Mouse (Mus musculus): ENCODE measurements at regions not wholly inside any gene's neighbourhood (a gene's known extent, or its start where the extent isn't known, plus 50 kb on each side); places are given as distances from the start of the nearest gene placed in this dataset.

- H3K27ac ChIP-seq (replicated peaks; ENCODE audit: low read depth, low read length): no peak overlapping the region
- H3K4me1 ChIP-seq (ENCODE audit: control insufficient read depth, insufficient read depth, low read length): no peaks in the 10 kb centered on the region
- ATAC-seq (ENCODE audit: low FRiP score, low read depth) (no peak), DNase-seq (ENCODE audit: low spot score) (no peak)
- H3K9me3 ChIP-seq (ENCODE audit: control insufficient read depth, low read length): peaks cover 6% of the 10 kb centered on the region
- no peak for TF ChIP-seq POLR2A (IDR thresholded peaks at IDR 0.05; ENCODE audit: borderline replicate concordance, extremely low read depth, insufficient read depth, insufficient read length)
- WGBS: 81% methylated on average over 3 of the region's 3 CpGs
- no peak overlapping the region for H3K9ac ChIP-seq (ENCODE audit: low read depth, low read length, severe bottlenecking)
- H3K36me3 ChIP-seq (ENCODE audit: control insufficient read depth, insufficient read depth, low read length): no peaks in the 10 kb centered on the region
- H3K4me2 ChIP-seq (replicated peaks; ENCODE audit: low read depth, low read length, severe bottlenecking): no peak overlapping the region
- no peak overlapping the region for H3K4me3 ChIP-seq (replicated peaks; ENCODE audit: low read length)
- H3K27me3 ChIP-seq (ENCODE audit: control insufficient read depth, insufficient read depth, low read length): no peaks in the 10 kb centered on the region
Measured at GRCm38 (mm10) chr3:101729044-101729443, 119.7 kb downstream of the Mab21l3 start.

GRCm38 (mm10) chr3:101722926-101723325 lies 118.4 kb upstream of the Atp1a1 start:
- H3K4me2 ChIP-seq (replicated peaks; ENCODE audit: low read depth, low read length, severe bottlenecking): no peak overlapping the region
- 13% methylated on average over 6 of the region's 6 CpGs for WGBS
- no peak for TF ChIP-seq POLR2A (IDR thresholded peaks at IDR 0.05; ENCODE audit: borderline replicate concordance, extremely low read depth, insufficient read depth, insufficient read length)

GRCm38 (mm10) chr3:101722001-101722400 lies 117.5 kb upstream of the Atp1a1 start:
- peaks cover 8% of the 10 kb centered on the region; the same call in 1 of the 2 replicates for H3K4me1 ChIP-seq (ENCODE audit: control insufficient read depth, insufficient read depth, low read length)
- DNase-seq (ENCODE audit: low spot score): no peak
- WGBS: 80% methylated on average over 4 of the region's 4 CpGs
- no peak for TF ChIP-seq POLR2A (IDR thresholded peaks at IDR 0.05; ENCODE audit: borderline replicate concordance, extremely low read depth, insufficient read depth, insufficient read length)
- no peaks in the 10 kb centered on the region for H3K36me3 ChIP-seq (ENCODE audit: control insufficient read depth, insufficient read depth, low read length)
- no peak overlapping the region for H3K4me3 ChIP-seq (replicated peaks; ENCODE audit: low read length)
- no peak overlapping the region for H3K27ac ChIP-seq (replicated peaks; ENCODE audit: low read depth, low read length)
- H3K9me3 ChIP-seq (ENCODE audit: control insufficient read depth, low read length): no peaks in the 10 kb centered on the region
- no peak for ATAC-seq (ENCODE audit: low FRiP score, low read depth)
- H3K27me3 ChIP-seq (ENCODE audit: control insufficient read depth, insufficient read depth, low read length): no peaks in the 10 kb centered on the region
- H3K9ac ChIP-seq (ENCODE audit: low read depth, low read length, severe bottlenecking): no peak overlapping the region
- no peak overlapping the region for H3K4me2 ChIP-seq (replicated peaks; ENCODE audit: low read depth, low read length, severe bottlenecking)

More at GRCm38 (mm10) chr3:101722926-101723325, 118.4 kb upstream of the Atp1a1 start:
- H3K27ac ChIP-seq (replicated peaks; ENCODE audit: low read depth, low read length): no peak overlapping the region
- DNase-seq (ENCODE audit: low spot score) (no peak), ATAC-seq (ENCODE audit: low FRiP score, low read depth) (no peak)
- no peak overlapping the region for H3K4me3 ChIP-seq (replicated peaks; ENCODE audit: low read length)
- H3K27me3 ChIP-seq (ENCODE audit: control insufficient read depth, insufficient read depth, low read length): no peaks in the 10 kb centered on the region
- H3K36me3 ChIP-seq (ENCODE audit: control insufficient read depth, insufficient read depth, low read length): no peaks in the 10 kb centered on the region
- H3K9me3 ChIP-seq (ENCODE audit: control insufficient read depth, low read length): no peaks in the 10 kb centered on the region
- H3K4me1 ChIP-seq (ENCODE audit: control insufficient read depth, insufficient read depth, low read length): peaks cover 8% of the 10 kb centered on the region; the same call in 1 of the 2 replicates
- no peak overlapping the region for H3K9ac ChIP-seq (ENCODE audit: low read depth, low read length, severe bottlenecking)

GRCm38 (mm10) chr3:101715416-101715815 lies 110.9 kb upstream of the Atp1a1 start:
- peaks cover 29% of the 10 kb centered on the region for H3K4me1 ChIP-seq (ENCODE audit: control insufficient read depth, insufficient read depth, low read length)
- no peak overlapping the region for H3K9ac ChIP-seq (ENCODE audit: low read depth, low read length, severe bottlenecking)
- no peak for DNase-seq (ENCODE audit: low spot score)
- H3K4me2 ChIP-seq (replicated peaks; ENCODE audit: low read depth, low read length, severe bottlenecking): no peak overlapping the region
- H3K27me3 ChIP-seq (ENCODE audit: control insufficient read depth, insufficient read depth, low read length): no peaks in the 10 kb centered on the region
- no peak for ATAC-seq (ENCODE audit: low FRiP score, low read depth)
- no peaks in the 10 kb centered on the region for H3K9me3 ChIP-seq (ENCODE audit: control insufficient read depth, low read length)
- no peak overlapping the region for H3K4me3 ChIP-seq (replicated peaks; ENCODE audit: low read length)
- no peaks in the 10 kb centered on the region for H3K36me3 ChIP-seq (ENCODE audit: control insufficient read depth, insufficient read depth, low read length)
- no peak for TF ChIP-seq POLR2A (IDR thresholded peaks at IDR 0.05; ENCODE audit: borderline replicate concordance, extremely low read depth, insufficient read depth, insufficient read length)
- no peak overlapping the region for H3K27ac ChIP-seq (replicated peaks; ENCODE audit: low read depth, low read length)

- H3K27ac ChIP-seq (replicated peaks; ENCODE audit: low read depth, low read length): no peak overlapping the region
- 66% methylated on average over 5 of the region's 5 CpGs for WGBS
- ATAC-seq (ENCODE audit: low FRiP score, low read depth): no peak
Measured at GRCm38 (mm10) chr3:101714810-101715209, 110.3 kb upstream of the Atp1a1 start.

GRCm38 (mm10) chr3:101713669-101714068 lies 109.2 kb upstream of the Atp1a1 start:
- WGBS: 60% methylated on average over 11 of the region's 11 CpGs
- Histone ChIP-seq H3K4me3 (replicated peaks; ENCODE audit: low read length) (no peak overlapping the region), H3K9ac (ENCODE audit: low read depth, low read length, severe bottlenecking) (no peak overlapping the region), H3K4me1 (ENCODE audit: control insufficient read depth, insufficient read depth, low read length) (peaks cover 40% of the 10 kb centered on the region), H3K27me3 (ENCODE audit: control insufficient read depth, insufficient read depth, low read length) (no peaks in the 10 kb centered on the region), H3K36me3 (ENCODE audit: control insufficient read depth, insufficient read depth, low read length) (no peaks in the 10 kb centered on the region), H3K4me2 (replicated peaks; ENCODE audit: low read depth, low read length, severe bottlenecking) (no peak overlapping the region), H3K9me3 (ENCODE audit: control insufficient read depth, low read length) (no peaks in the 10 kb centered on the region), H3K27ac (replicated peaks; ENCODE audit: low read depth, low read length) (no peak overlapping the region)
- TF ChIP-seq POLR2A (IDR thresholded peaks at IDR 0.05; ENCODE audit: borderline replicate concordance, extremely low read depth, insufficient read depth, insufficient read length): no peak
- DNase-seq (ENCODE audit: low spot score): no peak
- ATAC-seq (ENCODE audit: low FRiP score, low read depth): no peak

More at GRCm38 (mm10) chr3:101714810-101715209, 110.3 kb upstream of the Atp1a1 start:
- no peaks in the 10 kb centered on the region for H3K36me3 ChIP-seq (ENCODE audit: control insufficient read depth, insufficient read depth, low read length)
- TF ChIP-seq POLR2A (IDR thresholded peaks at IDR 0.05; ENCODE audit: borderline replicate concordance, extremely low read depth, insufficient read depth, insufficient read length): no peak
- no peak overlapping the region for H3K4me3 ChIP-seq (replicated peaks; ENCODE audit: low read length)
- no peaks in the 10 kb centered on the region for H3K27me3 ChIP-seq (ENCODE audit: control insufficient read depth, insufficient read depth, low read length)
- no peak overlapping the region for H3K9ac ChIP-seq (ENCODE audit: low read depth, low read length, severe bottlenecking)
- H3K9me3 ChIP-seq (ENCODE audit: control insufficient read depth, low read length): no peaks in the 10 kb centered on the region
- DNase-seq (ENCODE audit: low spot score): no peak
- no peak overlapping the region for H3K4me2 ChIP-seq (replicated peaks; ENCODE audit: low read depth, low read length, severe bottlenecking)
- peaks cover 31% of the 10 kb centered on the region for H3K4me1 ChIP-seq (ENCODE audit: control insufficient read depth, insufficient read depth, low read length)

Measured in limb, embryonic 14.5 days (tissue).